Mouse (Mus musculus): ENCODE results near the gene Ppm1h.
"Not testable (repeated sequence)": the region's sequence is repeated elsewhere in the genome, so short reads cannot be mapped to it uniquely, and the experiment has no call there.

The Ppm1h gene

DNA sequence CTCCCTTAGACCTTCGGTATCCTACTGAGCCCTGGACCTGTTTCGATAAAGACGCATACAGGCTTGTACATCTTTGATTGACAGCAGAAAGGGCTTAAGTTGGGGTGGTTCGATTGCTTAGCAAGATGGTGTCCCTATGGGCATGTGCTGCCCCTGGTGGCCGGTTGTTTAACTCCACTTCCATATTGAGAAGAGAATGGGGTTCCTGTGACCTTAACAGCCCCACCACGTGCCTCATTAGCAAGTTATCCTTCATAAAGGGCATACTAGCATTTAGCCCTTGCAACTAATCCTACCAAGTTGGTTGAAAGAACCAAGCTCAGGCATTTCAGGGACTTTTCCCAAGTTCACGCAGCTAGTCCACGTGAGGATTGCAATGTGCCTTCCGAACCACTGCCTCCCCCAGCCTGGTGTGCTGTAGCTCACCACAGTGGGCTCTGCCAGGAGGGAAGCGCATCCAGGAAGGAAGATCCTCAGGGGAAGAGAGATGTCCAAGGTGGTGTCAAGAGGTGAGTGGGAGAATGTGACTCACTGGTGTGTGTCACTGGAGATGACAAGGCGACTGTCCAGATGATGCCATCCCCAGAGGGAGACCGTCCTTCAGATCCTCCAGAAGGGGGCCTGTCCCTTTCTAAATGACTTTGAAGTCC lies 216.7 kb downstream of the Ppm1h start:
- no peak for DNase-seq (ENCODE audit: low spot score)

GRCm38 (mm10) chr10:122899971-122900370 lies 221.4 kb downstream of the Ppm1h start:
- DNase-seq (ENCODE audit: low spot score) = no peak

DNA sequence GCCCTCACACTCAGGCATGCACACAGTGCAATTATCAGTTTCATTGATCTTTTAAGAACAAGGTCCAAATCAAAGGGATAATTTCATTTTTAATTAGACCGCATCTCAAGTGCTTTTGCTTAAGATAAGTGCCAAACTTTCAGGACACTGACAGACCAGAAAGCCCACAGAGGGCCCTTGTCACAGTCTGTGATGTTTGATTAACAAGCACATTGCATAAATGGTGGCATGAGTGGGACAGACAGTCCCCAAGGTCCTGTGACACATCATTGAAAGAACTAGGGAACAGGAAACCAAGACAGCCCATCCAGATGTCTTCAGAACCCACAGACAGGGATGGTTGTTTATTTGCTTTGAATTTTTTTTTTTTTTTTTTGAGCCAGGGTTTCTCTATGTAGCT lies 221.9 kb downstream of the Ppm1h start:
- no peak for DNase-seq (ENCODE audit: low spot score)

GRCm38 (mm10) chr10:122901379-122901778 lies 222.8 kb downstream of the Ppm1h start:
- DNase-seq (ENCODE audit: low spot score) = no peak

GRCm38 (mm10) chr10:122909406-122910032 lies 231.0 kb downstream of the Ppm1h start:
- DNase-seq (ENCODE audit: low spot score) = no peak

DNA sequence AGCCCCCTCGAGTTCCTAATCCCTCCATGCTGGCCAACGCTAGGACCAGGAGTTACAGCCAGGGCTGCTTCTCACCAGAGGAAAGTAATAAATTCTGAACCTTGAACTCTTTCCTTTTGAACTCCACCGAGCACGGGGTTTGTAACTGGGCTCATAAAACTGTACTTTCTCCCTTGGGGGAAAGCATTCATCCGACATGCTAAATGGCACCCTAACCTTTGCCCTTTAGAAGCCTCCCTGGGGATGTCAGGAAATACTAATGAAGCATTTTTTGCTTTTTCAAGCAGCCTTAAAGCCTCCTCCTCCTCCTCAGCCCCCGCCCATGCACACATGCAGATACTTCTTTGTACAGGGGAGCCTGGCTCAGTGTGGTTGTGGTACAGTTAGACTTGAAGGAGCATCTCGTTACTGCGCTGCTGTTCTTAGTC lies 232.2 kb downstream of the Ppm1h start:
- DNase-seq (ENCODE audit: low spot score) = no peak

DNA sequence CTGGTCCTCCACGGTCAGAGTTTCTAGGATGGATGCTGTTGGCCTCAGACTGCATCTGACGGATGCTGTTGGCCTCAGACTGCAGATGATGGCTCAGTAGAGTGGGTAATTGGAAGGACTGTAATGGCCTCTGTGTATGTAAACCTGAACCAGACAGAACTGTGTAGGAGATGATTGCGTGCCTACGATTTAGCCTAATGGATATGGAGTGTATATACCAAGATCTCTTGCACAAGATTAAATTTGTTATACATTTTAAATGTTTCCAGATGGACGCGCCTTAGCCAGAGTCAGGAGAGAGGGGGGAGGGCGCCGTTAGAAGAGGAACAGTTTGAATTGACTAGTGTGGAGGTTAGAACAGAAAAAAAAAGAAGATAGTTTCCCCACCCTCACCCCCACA lies 233.1 kb downstream of the Ppm1h start:
- no peak for DNase-seq (ENCODE audit: low spot score)

GRCm38 (mm10) chr10:122912086-122912690 lies 233.6 kb downstream of the Ppm1h start:
- no peak for DNase-seq (ENCODE audit: low spot score)

- peak; percentile 66 for DNase-seq (ENCODE audit: low spot score)
Measured at GRCm38 (mm10) chr10:122912701-122913368, 234.3 kb downstream of the Ppm1h start.

DNA sequence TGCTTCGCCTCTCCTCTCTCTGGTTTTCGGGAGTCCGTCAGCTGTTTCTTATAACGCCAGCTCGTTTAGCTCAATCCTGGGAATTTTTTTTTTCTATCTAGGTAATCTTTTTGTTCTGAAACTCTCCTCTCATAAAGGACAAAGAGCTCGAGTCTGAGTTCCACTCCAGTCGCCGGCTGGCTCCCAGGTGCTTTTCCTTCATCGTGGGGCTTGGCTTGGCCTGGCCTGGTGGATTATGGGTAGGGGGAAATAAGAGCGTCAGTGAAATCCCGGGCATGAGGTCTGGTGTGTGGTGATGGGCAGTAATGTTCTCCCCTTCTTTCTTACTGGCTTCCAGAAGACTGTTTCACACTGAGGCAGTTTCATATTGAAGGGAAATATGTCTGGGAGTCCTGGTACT lies 234.8 kb downstream of the Ppm1h start:
- no peak for DNase-seq (ENCODE audit: low spot score)

- DNase-seq (ENCODE audit: low spot score) = no peak
Measured at GRCm38 (mm10) chr10:122915905-122916304, 237.3 kb downstream of the Ppm1h start.

- no peak for DNase-seq (ENCODE audit: low spot score)
Measured at GRCm38 (mm10) chr10:122917648-122918324, 239.2 kb downstream of the Ppm1h start.

- no peak for DNase-seq (ENCODE audit: low spot score)
Measured at GRCm38 (mm10) chr10:122918325-122918694, 239.7 kb downstream of the Ppm1h start.

GRCm38 (mm10) chr10:122918754-122919153 lies 240.2 kb downstream of the Ppm1h start:
- DNase-seq (ENCODE audit: low spot score) = no peak

DNA sequence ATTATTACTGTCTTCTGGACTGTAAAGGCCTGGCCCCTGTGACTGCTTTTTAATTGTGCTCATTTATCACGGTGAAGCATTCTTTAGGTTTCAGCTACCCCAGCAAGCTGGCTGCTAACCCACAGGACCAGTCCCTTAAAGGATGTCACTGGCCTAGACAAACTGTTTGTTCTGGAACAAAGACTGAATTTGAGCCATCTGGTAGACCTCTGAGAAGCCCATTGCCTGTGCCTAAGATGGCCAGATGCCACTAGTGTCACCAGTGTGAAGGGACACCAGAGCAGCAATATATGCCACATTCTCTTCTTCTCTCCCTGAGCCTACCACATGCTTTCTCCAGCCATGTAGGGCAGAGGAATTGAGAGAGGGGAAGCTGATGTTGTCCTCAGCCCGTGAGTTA lies 240.9 kb downstream of the Ppm1h start:
- DNase-seq (ENCODE audit: low spot score) = no peak

GRCm38 (mm10) chr10:122920218-122920795 lies 241.7 kb downstream of the Ppm1h start:
- DNase-seq (ENCODE audit: low spot score) = no peak

DNA sequence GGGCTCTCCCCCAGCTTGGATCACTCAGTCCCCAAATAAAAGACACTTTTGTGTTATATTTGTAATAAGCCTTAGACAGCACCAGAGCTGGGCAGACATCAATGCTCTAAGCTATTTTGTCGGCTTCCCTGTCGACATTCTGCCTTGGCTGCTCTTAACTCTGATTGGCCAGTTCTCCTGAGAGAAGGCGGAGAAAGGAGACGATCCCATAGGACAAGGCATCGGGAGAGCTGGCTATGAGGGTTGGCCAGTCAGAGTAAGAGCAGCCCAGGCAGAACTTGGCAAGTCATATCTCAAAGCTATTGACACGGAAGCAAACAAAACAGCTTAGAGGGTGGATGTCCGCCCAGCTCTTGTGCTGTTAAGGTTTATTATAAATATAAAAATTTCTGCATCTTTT lies 243.7 kb downstream of the Ppm1h start:
- DNase-seq (ENCODE audit: low spot score) = no peak

DNA sequence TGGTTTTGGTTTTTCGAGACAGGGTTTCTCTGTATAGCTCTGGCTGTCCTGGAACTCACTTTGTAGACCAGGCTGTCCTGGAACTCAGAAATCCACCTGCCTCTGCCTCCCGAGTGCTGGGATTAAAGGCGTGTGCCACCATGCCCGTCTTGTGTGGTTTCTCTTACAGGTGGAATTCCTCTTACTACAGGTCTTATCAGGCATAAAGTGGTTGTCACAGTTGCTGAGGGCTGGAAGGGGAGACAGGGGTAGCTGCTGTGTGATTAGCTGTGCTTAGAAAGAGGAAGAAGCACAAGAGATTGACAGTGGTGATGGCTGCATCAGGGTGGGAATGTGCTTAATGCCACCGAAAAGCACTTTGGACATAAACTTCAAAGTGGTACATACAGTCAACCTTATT lies 246.0 kb downstream of the Ppm1h start:
- not testable (repeated sequence) for DNase-seq (ENCODE audit: low spot score)

- no peak for DNase-seq (ENCODE audit: low spot score)
Measured at GRCm38 (mm10) chr10:122926275-122926674, 247.7 kb downstream of the Ppm1h start.

DNA sequence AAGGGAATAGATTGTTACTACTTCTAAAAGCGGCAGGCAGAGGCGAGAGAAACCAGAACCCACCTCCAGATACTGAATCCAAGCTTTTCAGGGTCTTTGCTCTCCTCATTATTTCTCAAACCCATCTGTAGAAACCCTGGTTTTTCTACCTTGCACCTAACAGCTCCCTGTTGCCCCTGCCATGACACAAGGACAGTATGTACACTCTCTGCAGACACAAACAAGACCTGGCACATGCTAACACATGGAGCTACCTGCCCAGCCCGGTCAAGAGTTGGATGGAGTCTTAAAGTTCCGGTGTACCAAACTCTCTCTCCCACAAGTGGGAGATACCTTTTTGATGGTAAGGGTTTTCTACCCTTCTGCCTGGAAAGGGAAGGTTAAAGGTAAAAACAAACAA lies 252.0 kb downstream of the Ppm1h start:
- no peak for DNase-seq (ENCODE audit: low spot score)

GRCm38 (mm10) chr10:122931193-122931832 lies 252.8 kb downstream of the Ppm1h start:
- DNase-seq (ENCODE audit: low spot score) = no peak
